8 mouse cellular contexts compared by ENCODE assay signal in the genomic region with DNA sequence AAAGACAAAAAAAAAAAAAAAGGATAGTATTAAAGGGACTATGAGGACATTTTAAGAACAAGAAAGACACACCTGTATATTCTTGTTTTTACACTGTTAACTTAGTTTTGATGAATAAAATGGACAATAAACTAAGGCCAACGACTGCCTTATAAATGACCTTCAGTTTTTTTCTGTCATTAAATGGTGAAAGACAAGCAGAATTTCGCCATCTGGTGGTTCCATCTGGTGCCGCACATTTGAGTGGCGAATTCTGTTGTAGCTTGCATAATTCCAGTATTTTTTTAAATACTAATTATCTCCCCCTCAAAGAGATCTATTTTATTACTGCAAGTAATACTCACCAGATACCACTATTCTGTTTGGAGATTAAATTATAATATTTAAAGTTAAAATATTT.
A peak's percentile ranks its signal among the peaks of the same experiment; 100 is the strongest.
DNase-seq lines count a peak whose midpoint lies in the region; ATAC-seq and TF ChIP-seq lines count a peak whose summit lies in the region.
"Had no signal": no experiment of that assay in that cellular context is flagged by ENCODE, and none has a peak within 500 bp of the region (broad histone marks: within the 10 kb centered on the region; RNA-seq: fewer than 3 reads in every experiment).

No protein-coding gene starts in this region.

- H3K27me3 ChIP-seq in intestine, postnatal 0 days (replicated peaks; ENCODE audit: control insufficient read depth, insufficient read depth, low read length), result no peaks in the 10 kb centered on the region
- H3K27me3 ChIP-seq in intestine, embryonic 15.5 days (replicated peaks), result no peaks in the 10 kb centered on the region
- H3K27me3 ChIP-seq: stomach, embryonic 15.5 days had no signal

- ATAC-seq in intestine, postnatal 0 days, result no peak
- no peak for ATAC-seq in intestine, embryonic 15.5 days

- no peaks in the 10 kb centered on the region for H3K36me3 ChIP-seq in intestine, postnatal 0 days (ENCODE audit: control insufficient read depth, insufficient read depth)
- H3K36me3 ChIP-seq in intestine, embryonic 15.5 days, result no peaks in the 10 kb centered on the region
- H3K36me3 ChIP-seq: stomach, embryonic 15.5 days had no signal

- WGBS in intestine, postnatal 0 days, result 42% methylated on average over 4 of the region's 4 CpGs
- 35% methylated on average over 4 of the region's 4 CpGs for WGBS in intestine, embryonic 15.5 days

- H3K27ac ChIP-seq in intestine, postnatal 0 days (ENCODE audit: low read depth, low read length), result no peak overlapping the region
- no peak overlapping the region for H3K27ac ChIP-seq in intestine, embryonic 15.5 days
- no peak overlapping the region for H3K27ac ChIP-seq in cortical plate, adult 2 months (ENCODE audit: insufficient read depth, low read length)
- H3K27ac ChIP-seq: stomach, embryonic 15.5 days had no signal

- TF ChIP-seq POLR2A in cortical plate, adult 2 months (IDR thresholded peaks at IDR 0.05; ENCODE audit: extremely low read depth, insufficient read depth, low read length), result no peak

- peak; percentile 24 for DNase-seq in thymus, postnatal 4 days
- DNase-seq in thymus, postnatal 36 days, result no peak
- no peak for DNase-seq in natural killer cell, adult 2 months (ENCODE audit: low spot score in 2 of 2)
- DNase-seq in yolk sac, embryonic 10.5 days (ENCODE audit: low spot score), result no peak

- H3K4me1 ChIP-seq in intestine, postnatal 0 days (replicated peaks; ENCODE audit: control insufficient read depth, insufficient read depth, low read length), result no peaks in the 10 kb centered on the region
- H3K4me1 ChIP-seq in intestine, embryonic 15.5 days (replicated peaks), result no peaks in the 10 kb centered on the region
- H3K4me1 ChIP-seq in cortical plate, adult 2 months (ENCODE audit: control insufficient read depth, insufficient read depth, low read length), result no peaks in the 10 kb centered on the region
- H3K4me1 ChIP-seq: stomach, embryonic 15.5 days had no signal

- H3K4me2 ChIP-seq in intestine, postnatal 0 days (replicated peaks; ENCODE audit: low read depth), result no peak overlapping the region
- H3K4me2 ChIP-seq in intestine, embryonic 15.5 days (replicated peaks), result no peak overlapping the region
- H3K4me2 ChIP-seq: stomach, embryonic 15.5 days had no signal

- peak; percentile 60 for TF ChIP-seq CTCF in intestine, postnatal 0 days (IDR thresholded peaks at IDR 0.05; ENCODE audit: low read depth)
- TF ChIP-seq CTCF in cortical plate, adult 2 months (IDR thresholded peaks at IDR 0.05; ENCODE audit: extremely low read depth, insufficient read depth, low read length), result peak; percentile 28; the same call in 1 of the 2 replicates

- no peak overlapping the region for H3K4me3 ChIP-seq in intestine, postnatal 0 days (ENCODE audit: low read depth, low read length)
- H3K4me3 ChIP-seq in intestine, embryonic 15.5 days (replicated peaks), result no peak overlapping the region
- no peak overlapping the region for H3K4me3 ChIP-seq in cortical plate, adult 2 months (ENCODE audit: insufficient read depth, low read length)
- H3K4me3 ChIP-seq: stomach, embryonic 15.5 days had no signal

- H3K9me3 ChIP-seq in intestine, postnatal 0 days (ENCODE audit: control insufficient read depth), result no peaks in the 10 kb centered on the region
- H3K9me3 ChIP-seq in intestine, embryonic 15.5 days, result no peaks in the 10 kb centered on the region
- H3K9me3 ChIP-seq: stomach, embryonic 15.5 days had no signal

- no peak overlapping the region for H3K9ac ChIP-seq in intestine, postnatal 0 days (ENCODE audit: low read depth, low read length)
- H3K9ac ChIP-seq in intestine, embryonic 15.5 days, result no peak overlapping the region
- H3K9ac ChIP-seq: stomach, embryonic 15.5 days had no signal
